Mouse (Mus musculus): Measurements from ENCODE around the gene Tub. TPM values are rescaled to one million over a fixed set of nuclear protein-coding genes. Genes with fewer than 3 reads are reported as not detected.

Gene Tub
- 0.05 and 0.11 TPM in 2 replicates for polyA plus RNA-seq (2015; fragmentation: Nextera tagmentation; extraction: Ambion mirVana)

DNA sequence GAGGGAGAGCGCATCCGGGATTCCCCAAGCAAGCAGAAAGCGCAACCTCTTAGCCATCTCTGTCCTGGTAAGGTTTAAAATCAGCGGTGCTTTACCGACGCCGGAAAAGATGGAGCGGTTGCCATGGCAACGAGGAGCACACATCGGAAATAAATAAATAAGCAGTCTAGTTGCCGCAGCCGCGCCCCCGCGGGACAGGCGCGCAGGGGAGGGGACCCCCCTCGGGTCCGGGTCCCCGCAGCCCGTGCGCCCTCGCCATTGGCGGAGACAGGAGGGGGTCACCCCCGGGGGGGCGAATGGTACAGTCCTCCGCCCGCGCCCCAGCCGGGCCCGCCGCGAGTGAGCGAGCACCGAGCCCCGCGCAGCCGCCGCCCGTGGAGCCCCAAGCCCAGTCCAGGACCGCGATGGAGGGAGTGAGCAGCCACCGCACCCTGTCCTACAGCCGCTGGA lies at the start of gene Tub:
TSS of gene Tub (plus strand) at position 27 of the 450 bp plus-strand sequence.
- no peak within 1 kb of the TSS for H3K9ac ChIP-seq (ENCODE audit: low read depth, low read length)
- no peaks in the 10 kb centered on the region for H3K36me3 ChIP-seq (ENCODE audit: control insufficient read depth, insufficient read depth)
- 2% methylated on average over 41 of the region's 44 CpGs for WGBS (ENCODE audit: insufficient replicate concordance)
- no peaks in the 10 kb centered on the region; the same call in 1 of the 2 replicates for H3K4me1 ChIP-seq (ENCODE audit: control insufficient read depth, low read depth, low read length)
- no peaks in the 10 kb centered on the region for H3K9me3 ChIP-seq (replicated peaks; ENCODE audit: control insufficient read depth, low read length)
- peak within 1 kb of the TSS; percentile 18 for H3K4me3 ChIP-seq (ENCODE audit: low read depth, low read length)
- H3K4me2 ChIP-seq (ENCODE audit: low read depth, low read length): peak within 1 kb of the TSS; percentile 35; the same call in 1 of the 2 replicates
- no peak within 1 kb of the TSS for H3K27ac ChIP-seq (ENCODE audit: low read length)
- peaks cover 41% of the 10 kb centered on the region for H3K27me3 ChIP-seq (ENCODE audit: control insufficient read depth, insufficient read depth, low read depth, low read length)
- ATAC-seq (ENCODE audit: low read depth): no peak

DNA sequence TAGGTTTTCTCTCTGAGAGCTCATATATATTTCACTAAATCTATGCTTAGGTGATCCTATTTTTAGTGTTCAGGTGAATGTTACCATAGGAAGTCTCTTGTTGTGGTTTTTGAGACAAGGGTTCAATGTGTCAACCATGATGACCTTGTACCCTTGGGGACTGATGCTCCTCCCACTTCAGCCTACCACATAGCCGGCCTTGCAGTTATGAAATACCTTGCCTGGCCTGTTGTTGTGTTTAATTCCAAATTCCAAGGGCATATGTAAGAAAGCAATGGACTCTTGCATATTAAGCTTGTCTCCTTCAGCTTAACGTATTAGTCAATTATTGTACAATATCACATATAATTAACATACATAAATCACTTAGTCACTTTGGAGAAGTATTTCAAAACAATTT lies 46.2 kb upstream of the Tub start:
- no peaks in the 10 kb centered on the region for H3K36me3 ChIP-seq (ENCODE audit: control insufficient read depth, insufficient read depth)
- no peak overlapping the region for H3K4me2 ChIP-seq (ENCODE audit: low read depth, low read length)
- H3K27ac ChIP-seq (ENCODE audit: low read length): no peak overlapping the region
- no peak overlapping the region for H3K9ac ChIP-seq (ENCODE audit: low read depth, low read length)
- no peaks in the 10 kb centered on the region for H3K9me3 ChIP-seq (replicated peaks; ENCODE audit: control insufficient read depth, low read length)
- H3K4me1 ChIP-seq (ENCODE audit: control insufficient read depth, low read depth, low read length): no peaks in the 10 kb centered on the region
- ATAC-seq (ENCODE audit: low read depth): no peak
- no peaks in the 10 kb centered on the region for H3K27me3 ChIP-seq (ENCODE audit: control insufficient read depth, insufficient read depth, low read depth, low read length)
- no peak overlapping the region for H3K4me3 ChIP-seq (ENCODE audit: low read depth, low read length)
- 49% methylated on average over 2 of the region's 2 CpGs for WGBS (ENCODE audit: insufficient replicate concordance)

DNA sequence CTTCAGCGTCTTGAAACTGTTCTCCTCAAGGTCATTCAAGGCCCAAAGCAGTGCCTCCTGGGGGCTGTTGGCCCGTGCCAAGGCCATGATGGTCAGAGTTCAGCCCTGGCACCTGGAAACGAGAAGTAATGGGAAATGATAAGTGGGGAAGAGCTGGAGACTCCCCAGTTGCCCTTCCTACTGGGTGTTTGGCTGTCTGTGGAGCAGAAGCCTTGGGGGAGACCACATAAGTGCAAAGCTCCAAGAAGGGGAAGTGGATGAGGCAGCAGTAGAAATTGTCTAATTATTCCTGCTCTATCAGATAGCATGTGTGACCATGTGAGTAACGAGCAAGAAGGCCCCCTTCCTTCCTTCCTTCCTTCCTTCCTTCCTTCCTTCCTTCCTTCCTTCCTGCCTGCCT lies 23.1 kb upstream of the Tub start:
- WGBS (ENCODE audit: insufficient replicate concordance): 40% methylated on average over 4 of the region's 4 CpGs
- no peaks in the 10 kb centered on the region for H3K4me1 ChIP-seq (ENCODE audit: control insufficient read depth, low read depth, low read length)
- H3K4me3 ChIP-seq (ENCODE audit: low read depth, low read length): no peak overlapping the region
- no peak overlapping the region for H3K9ac ChIP-seq (ENCODE audit: low read depth, low read length)
- H3K27ac ChIP-seq (ENCODE audit: low read length): no peak overlapping the region
- H3K9me3 ChIP-seq (replicated peaks; ENCODE audit: control insufficient read depth, low read length): no peaks in the 10 kb centered on the region
- no peak for ATAC-seq (ENCODE audit: low read depth)
- no peak overlapping the region for H3K4me2 ChIP-seq (ENCODE audit: low read depth, low read length)
- H3K36me3 ChIP-seq (ENCODE audit: control insufficient read depth, insufficient read depth): no peaks in the 10 kb centered on the region
- H3K27me3 ChIP-seq (ENCODE audit: control insufficient read depth, insufficient read depth, low read depth, low read length): no peaks in the 10 kb centered on the region

- H3K27me3 ChIP-seq (ENCODE audit: control insufficient read depth, insufficient read depth, low read depth, low read length): no peaks in the 10 kb centered on the region
These were observed 21.6 kb upstream of the Tub start for GRCm38 (mm10) chr7:108928280-108929188.

DNA sequence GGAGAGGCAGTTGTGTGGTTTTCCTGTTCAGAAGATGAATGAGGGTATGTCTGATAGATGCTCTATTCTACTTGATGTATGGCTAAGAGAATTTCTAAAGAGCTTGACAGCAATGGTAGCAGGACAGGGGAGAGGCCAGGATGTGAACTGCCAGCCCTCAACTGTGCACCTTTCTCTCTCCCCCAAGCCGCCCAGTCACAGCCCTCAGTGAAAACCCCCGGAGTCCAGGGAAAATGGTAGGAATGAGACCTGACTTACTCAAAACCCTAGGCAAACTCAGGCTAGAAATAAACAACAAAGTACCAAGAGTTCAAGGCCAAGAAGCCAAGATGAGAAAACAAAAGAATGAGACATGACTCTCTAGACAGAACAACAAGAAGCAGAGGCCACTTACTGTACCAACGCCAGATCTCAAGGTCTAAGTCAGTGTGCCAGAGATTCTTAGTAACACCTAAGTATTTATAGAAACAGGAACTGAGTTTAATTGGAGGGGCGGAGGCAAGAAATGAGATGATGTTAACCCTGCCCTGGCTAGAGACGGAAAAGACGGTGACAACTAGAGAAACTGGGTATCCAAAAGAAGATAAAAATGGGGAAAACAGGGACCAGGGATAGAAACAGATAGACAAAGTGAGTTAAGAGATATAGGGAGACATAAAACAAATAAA lies 20.3 kb upstream of the Tub start, which contains the start of gene Nlrp10:
TSS of gene Nlrp10 (minus strand) at position 453 of the 668 bp plus-strand sequence.
- no peak for ATAC-seq (ENCODE audit: low read depth)
- no peak within 1 kb of the TSS for H3K27ac ChIP-seq (ENCODE audit: low read length)
- H3K4me3 ChIP-seq (ENCODE audit: low read depth, low read length): no peak within 1 kb of the TSS
- no peaks in the 10 kb centered on the region for H3K36me3 ChIP-seq (ENCODE audit: control insufficient read depth, insufficient read depth)
- no peak within 1 kb of the TSS for H3K9ac ChIP-seq (ENCODE audit: low read depth, low read length)
- peaks cover 1% of the 10 kb centered on the region for H3K4me1 ChIP-seq (ENCODE audit: control insufficient read depth, low read depth, low read length)
- no peaks in the 10 kb centered on the region; the same call in 1 of the 2 replicates for H3K9me3 ChIP-seq (replicated peaks; ENCODE audit: control insufficient read depth, low read length)
- WGBS (ENCODE audit: insufficient replicate concordance): 30% methylated on average over 6 of the region's 6 CpGs
- no peaks in the 10 kb centered on the region for H3K27me3 ChIP-seq (ENCODE audit: control insufficient read depth, insufficient read depth, low read depth, low read length)
- H3K4me2 ChIP-seq (ENCODE audit: low read depth, low read length): no peak within 1 kb of the TSS

More at GRCm38 (mm10) chr7:108928280-108929188, 21.6 kb upstream of the Tub start:
- Histone ChIP-seq H3K27ac (ENCODE audit: low read length) (no peak overlapping the region), H3K4me2 (ENCODE audit: low read depth, low read length) (no peak overlapping the region), H3K4me1 (ENCODE audit: control insufficient read depth, low read depth, low read length) (no peaks in the 10 kb centered on the region), H3K9ac (ENCODE audit: low read depth, low read length) (no peak overlapping the region), H3K4me3 (ENCODE audit: low read depth, low read length) (no peak overlapping the region), H3K36me3 (ENCODE audit: control insufficient read depth, insufficient read depth) (no peaks in the 10 kb centered on the region), H3K9me3 (replicated peaks; ENCODE audit: control insufficient read depth, low read length) (no peaks in the 10 kb centered on the region; the same call in 1 of the 2 replicates)
- ATAC-seq (ENCODE audit: low read depth): no peak
- WGBS (ENCODE audit: insufficient replicate concordance): 63% methylated on average over 11 of the region's 11 CpGs

DNA sequence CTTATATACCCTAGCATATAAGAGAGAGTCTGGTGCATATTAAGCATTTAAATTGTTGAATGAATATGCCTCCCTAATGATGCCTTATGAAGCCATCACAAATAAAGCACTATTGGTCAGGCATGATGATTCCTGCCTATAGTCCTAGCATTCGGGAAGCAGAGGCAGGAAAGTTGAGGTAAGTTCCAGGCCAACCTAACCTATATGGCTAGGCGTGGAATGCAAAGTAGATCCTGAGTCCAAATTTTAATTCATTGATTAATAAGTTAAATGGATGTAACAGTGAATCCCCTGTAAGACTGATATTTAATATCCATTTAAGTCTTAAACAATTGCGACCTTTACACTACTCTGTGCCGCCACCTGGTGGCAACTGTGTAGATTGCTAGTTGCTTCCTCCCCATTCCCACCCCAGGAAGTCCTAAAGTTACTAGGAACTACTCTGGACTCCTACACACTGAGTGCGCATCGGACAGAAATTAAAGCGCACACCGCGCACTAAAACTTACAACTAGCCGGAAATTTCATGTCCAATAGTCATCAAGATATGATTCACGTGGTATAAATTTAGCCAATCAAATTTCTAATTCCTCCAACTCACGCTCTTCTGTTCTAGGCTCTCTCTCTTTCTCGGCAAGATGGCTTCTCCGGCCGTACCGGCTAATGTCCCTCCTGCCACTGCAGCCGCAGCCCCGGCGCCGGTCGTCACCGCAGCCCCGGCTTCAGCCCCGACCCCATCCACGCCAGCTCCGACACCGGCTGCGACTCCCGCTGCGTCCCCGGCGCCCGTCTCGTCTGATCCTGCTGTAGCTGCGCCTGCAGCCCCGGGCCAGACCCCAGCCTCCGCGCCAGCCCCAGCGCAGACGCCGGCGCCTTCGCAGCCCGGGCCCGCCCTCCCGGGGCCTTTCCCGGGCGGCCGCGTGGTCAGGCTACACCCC lies 16.1 kb upstream of the Tub start, which contains the start of gene Eif3f:
TSS of gene Eif3f (plus strand) at position 624 of the 938 bp plus-strand sequence.
- Histone ChIP-seq H3K4me1 (ENCODE audit: control insufficient read depth, low read depth, low read length) (peaks cover 15% of the 10 kb centered on the region), H3K27ac (ENCODE audit: low read length) (peak within 1 kb of the TSS; percentile 81), H3K4me3 (ENCODE audit: low read depth, low read length) (peak within 1 kb of the TSS; percentile 95), H3K9ac (ENCODE audit: low read depth, low read length) (peak within 1 kb of the TSS; percentile 89), H3K9me3 (replicated peaks; ENCODE audit: control insufficient read depth, low read length) (no peaks in the 10 kb centered on the region; the same call in 1 of the 2 replicates), H3K4me2 (ENCODE audit: low read depth, low read length) (peak within 1 kb of the TSS; percentile 86), H3K27me3 (ENCODE audit: control insufficient read depth, insufficient read depth, low read depth, low read length) (no peaks in the 10 kb centered on the region), H3K36me3 (ENCODE audit: control insufficient read depth, insufficient read depth) (peaks cover 13% of the 10 kb centered on the region)
- peak; percentile 95 for ATAC-seq (ENCODE audit: low read depth)
- WGBS (ENCODE audit: insufficient replicate concordance): 2% methylated on average over 50 of the region's 50 CpGs

DNA sequence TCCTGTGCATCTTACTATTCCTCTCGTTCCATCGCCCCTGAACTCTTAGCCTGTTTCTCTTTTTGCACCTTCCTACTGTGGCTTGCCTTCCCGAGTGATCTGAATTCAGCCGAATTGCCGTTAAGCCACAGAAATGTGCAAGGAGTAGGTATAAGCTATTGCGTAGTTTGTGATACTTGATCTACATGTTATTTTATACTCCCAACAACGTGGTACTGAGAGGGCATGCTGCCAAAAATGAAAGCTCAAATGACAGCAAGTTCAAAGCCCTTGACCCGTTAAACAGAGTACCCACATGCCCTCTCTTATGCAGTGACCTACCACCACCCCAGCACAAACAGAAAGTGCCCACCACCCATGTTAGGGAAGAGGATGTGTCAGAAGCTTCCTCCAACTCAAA lies 15.3 kb upstream of the Tub start:
- 2% methylated on average over 8 of the region's 8 CpGs for WGBS (ENCODE audit: insufficient replicate concordance)
- peak overlapping the region; percentile 81 for H3K27ac ChIP-seq (ENCODE audit: low read length)

DNA sequence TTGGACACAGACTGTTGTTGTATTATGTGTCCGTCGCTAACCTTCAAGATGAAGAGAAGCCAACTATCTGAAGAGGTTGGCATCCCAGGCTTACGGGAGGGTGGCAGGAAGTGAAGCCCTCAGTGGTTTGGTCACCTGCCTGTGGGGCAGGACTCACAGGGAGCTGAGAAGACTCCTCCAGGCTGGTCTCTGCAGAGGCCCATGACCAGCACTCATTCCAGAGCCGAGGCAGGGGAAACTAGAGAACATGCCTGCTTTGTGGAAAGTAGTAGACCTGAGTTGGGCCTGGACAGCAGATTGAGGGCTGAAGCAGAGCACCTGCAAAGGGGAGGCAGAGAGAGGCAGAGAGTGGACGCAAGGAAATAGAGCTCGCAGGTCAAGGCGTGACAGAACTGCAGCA lies 14.7 kb upstream of the Tub start:
- Histone ChIP-seq H3K9me3 (replicated peaks; ENCODE audit: control insufficient read depth, low read length) (no peaks in the 10 kb centered on the region; the same call in 1 of the 2 replicates), H3K27ac (ENCODE audit: low read length) (no peak overlapping the region), H3K9ac (ENCODE audit: low read depth, low read length) (peak overlapping the region; percentile 89), H3K36me3 (ENCODE audit: control insufficient read depth, insufficient read depth) (peaks cover 25% of the 10 kb centered on the region), H3K4me1 (ENCODE audit: control insufficient read depth, low read depth, low read length) (peaks cover 15% of the 10 kb centered on the region), H3K27me3 (ENCODE audit: control insufficient read depth, insufficient read depth, low read depth, low read length) (no peaks in the 10 kb centered on the region), H3K4me3 (ENCODE audit: low read depth, low read length) (peak overlapping the region; percentile 95), H3K4me2 (ENCODE audit: low read depth, low read length) (peak overlapping the region; percentile 86)
- ATAC-seq (ENCODE audit: low read depth): no peak
- 61% methylated on average over 7 of the region's 7 CpGs for WGBS (ENCODE audit: insufficient replicate concordance)

More for the DNA sequence above, 15.3 kb upstream of the Tub start:
- Histone ChIP-seq H3K36me3 (ENCODE audit: control insufficient read depth, insufficient read depth) (peaks cover 19% of the 10 kb centered on the region), H3K4me2 (ENCODE audit: low read depth, low read length) (peak overlapping the region; percentile 86), H3K27me3 (ENCODE audit: control insufficient read depth, insufficient read depth, low read depth, low read length) (no peaks in the 10 kb centered on the region), H3K9me3 (replicated peaks; ENCODE audit: control insufficient read depth, low read length) (no peaks in the 10 kb centered on the region; the same call in 1 of the 2 replicates), H3K4me3 (ENCODE audit: low read depth, low read length) (peak overlapping the region; percentile 95), H3K9ac (ENCODE audit: low read depth, low read length) (peak overlapping the region; percentile 89), H3K4me1 (ENCODE audit: control insufficient read depth, low read depth, low read length) (peaks cover 15% of the 10 kb centered on the region)
- ATAC-seq (ENCODE audit: low read depth): no peak
